Mouse (Mus musculus): ENCODE measurements around the gene Ppfibp1. TPM values are rescaled to one million over a fixed set of nuclear protein-coding genes. Genes with fewer than 3 reads are reported as not detected.

Gene Ppfibp1
- total and polyA plus RNA-seq, 2 experiments from 2014 or later: 39.5 to 43.0 TPM

GRCm38 (mm10) chr6:146847402-146847801 lies 40.9 kb upstream of the Ppfibp1 start:
- DNase-seq (ENCODE audit: low spot score) (no peak), ATAC-seq (ENCODE audit: insufficient read depth, low read depth) (no peak)
- no peak overlapping the region for H3K4me3 ChIP-seq (ENCODE audit: low read depth, low read length)
- H3K9ac ChIP-seq (replicated peaks; ENCODE audit: low read depth, low read length): no peak overlapping the region
- no peak overlapping the region for H3K4me2 ChIP-seq (ENCODE audit: low read depth, low read length)
- TF ChIP-seq EP300 (IDR thresholded peaks at IDR 0.05; ENCODE audit: low read depth) (no peak), CTCF (IDR thresholded peaks at IDR 0.05; ENCODE audit: low read depth) (no peak)
- no peaks in the 10 kb centered on the region for H3K9me3 ChIP-seq (replicated peaks; ENCODE audit: control insufficient read depth, low read length)
- no peak overlapping the region for H3K27ac ChIP-seq (ENCODE audit: low read depth)
- H3K4me1 ChIP-seq (ENCODE audit: control insufficient read depth, insufficient read depth): peaks cover 19% of the 10 kb centered on the region
- H3K36me3 ChIP-seq (replicated peaks; ENCODE audit: control insufficient read depth, insufficient read depth, low read length): no peaks in the 10 kb centered on the region
- no peaks in the 10 kb centered on the region for H3K27me3 ChIP-seq (ENCODE audit: control insufficient read depth, insufficient read depth, low read length)
- 92% methylated on average over 3 of the region's 3 CpGs for WGBS

GRCm38 (mm10) chr6:146848281-146848680 lies 40.0 kb upstream of the Ppfibp1 start:
- Histone ChIP-seq H3K4me2 (ENCODE audit: low read depth, low read length) (no peak overlapping the region), H3K9me3 (replicated peaks; ENCODE audit: control insufficient read depth, low read length) (no peaks in the 10 kb centered on the region), H3K4me1 (ENCODE audit: control insufficient read depth, insufficient read depth) (peaks cover 26% of the 10 kb centered on the region), H3K9ac (replicated peaks; ENCODE audit: low read depth, low read length) (no peak overlapping the region), H3K27me3 (ENCODE audit: control insufficient read depth, insufficient read depth, low read length) (no peaks in the 10 kb centered on the region), H3K36me3 (replicated peaks; ENCODE audit: control insufficient read depth, insufficient read depth, low read length) (no peaks in the 10 kb centered on the region), H3K27ac (ENCODE audit: low read depth) (no peak overlapping the region), H3K4me3 (ENCODE audit: low read depth, low read length) (no peak overlapping the region)
- 76% methylated on average over 3 of the region's 3 CpGs for WGBS
- no peak for ATAC-seq (ENCODE audit: insufficient read depth, low read depth)
- TF ChIP-seq CTCF (IDR thresholded peaks at IDR 0.05; ENCODE audit: low read depth) (no peak), EP300 (IDR thresholded peaks at IDR 0.05; ENCODE audit: low read depth) (no peak)
- no peak for DNase-seq (ENCODE audit: low spot score)

- no peak for ATAC-seq (ENCODE audit: insufficient read depth, low read depth)
- TF ChIP-seq CTCF (IDR thresholded peaks at IDR 0.05; ENCODE audit: low read depth): no peak
These were observed 38.2 kb upstream of the Ppfibp1 start, which contains the start of gene Smco2 for GRCm38 (mm10) chr6:146850050-146850449. Smco2 (plus strand) TSS chr6:146850104.

GRCm38 (mm10) chr6:146851916-146852315 lies 36.4 kb upstream of the Ppfibp1 start:
- Histone ChIP-seq H3K27me3 (ENCODE audit: control insufficient read depth, insufficient read depth, low read length) (no peaks in the 10 kb centered on the region), H3K36me3 (replicated peaks; ENCODE audit: control insufficient read depth, insufficient read depth, low read length) (no peaks in the 10 kb centered on the region), H3K9me3 (replicated peaks; ENCODE audit: control insufficient read depth, low read length) (no peaks in the 10 kb centered on the region), H3K27ac (ENCODE audit: low read depth) (no peak overlapping the region), H3K4me1 (ENCODE audit: control insufficient read depth, insufficient read depth) (peaks cover 12% of the 10 kb centered on the region), H3K4me3 (ENCODE audit: low read depth, low read length) (no peak overlapping the region), H3K4me2 (ENCODE audit: low read depth, low read length) (no peak overlapping the region), H3K9ac (replicated peaks; ENCODE audit: low read depth, low read length) (no peak overlapping the region)
- no peak for TF ChIP-seq CTCF (IDR thresholded peaks at IDR 0.05; ENCODE audit: low read depth)
- WGBS: 77% methylated on average over 3 of the region's 3 CpGs
- DNase-seq (ENCODE audit: low spot score) (no peak), ATAC-seq (ENCODE audit: insufficient read depth, low read depth) (no peak)

More at GRCm38 (mm10) chr6:146850050-146850449, 38.2 kb upstream of the Ppfibp1 start, which contains the start of gene Smco2:
- no peaks in the 10 kb centered on the region for H3K9me3 ChIP-seq (replicated peaks; ENCODE audit: control insufficient read depth, low read length)
- H3K9ac ChIP-seq (replicated peaks; ENCODE audit: low read depth, low read length): no peak within 1 kb of the TSS
- WGBS: 83% methylated on average over 4 of the region's 4 CpGs
- H3K27ac ChIP-seq (ENCODE audit: low read depth): no peak within 1 kb of the TSS
- DNase-seq (ENCODE audit: low spot score): no peak
- no peaks in the 10 kb centered on the region for H3K36me3 ChIP-seq (replicated peaks; ENCODE audit: control insufficient read depth, insufficient read depth, low read length)
- H3K4me1 ChIP-seq (ENCODE audit: control insufficient read depth, insufficient read depth): peaks cover 23% of the 10 kb centered on the region
- H3K27me3 ChIP-seq (ENCODE audit: control insufficient read depth, insufficient read depth, low read length): no peaks in the 10 kb centered on the region
- no peak within 1 kb of the TSS for H3K4me2 ChIP-seq (ENCODE audit: low read depth, low read length)
- H3K4me3 ChIP-seq (ENCODE audit: low read depth, low read length): no peak within 1 kb of the TSS

GRCm38 (mm10) chr6:146852739-146853138 lies 35.5 kb upstream of the Ppfibp1 start:
- Histone ChIP-seq H3K9ac (replicated peaks; ENCODE audit: low read depth, low read length) (no peak overlapping the region), H3K9me3 (replicated peaks; ENCODE audit: control insufficient read depth, low read length) (no peaks in the 10 kb centered on the region), H3K4me2 (ENCODE audit: low read depth, low read length) (no peak overlapping the region), H3K27ac (ENCODE audit: low read depth) (no peak overlapping the region), H3K27me3 (ENCODE audit: control insufficient read depth, insufficient read depth, low read length) (no peaks in the 10 kb centered on the region), H3K4me3 (ENCODE audit: low read depth, low read length) (no peak overlapping the region), H3K4me1 (ENCODE audit: control insufficient read depth, insufficient read depth) (peaks cover 19% of the 10 kb centered on the region), H3K36me3 (replicated peaks; ENCODE audit: control insufficient read depth, insufficient read depth, low read length) (no peaks in the 10 kb centered on the region)
- ATAC-seq (ENCODE audit: insufficient read depth, low read depth) (no peak), DNase-seq (ENCODE audit: low spot score) (no peak)
- TF ChIP-seq CTCF (IDR thresholded peaks at IDR 0.05; ENCODE audit: low read depth): no peak
- no peak for TF ChIP-seq EP300 (IDR thresholded peaks at IDR 0.05; ENCODE audit: low read depth)
- 52% methylated on average over 4 of the region's 4 CpGs for WGBS

- TF ChIP-seq EP300 (IDR thresholded peaks at IDR 0.05; ENCODE audit: low read depth) (no peak), CTCF (IDR thresholded peaks at IDR 0.05; ENCODE audit: low read depth) (no peak)
- Histone ChIP-seq H3K9ac (replicated peaks; ENCODE audit: low read depth, low read length) (no peak overlapping the region), H3K4me3 (ENCODE audit: low read depth, low read length) (no peak overlapping the region), H3K9me3 (replicated peaks; ENCODE audit: control insufficient read depth, low read length) (no peaks in the 10 kb centered on the region), H3K36me3 (replicated peaks; ENCODE audit: control insufficient read depth, insufficient read depth, low read length) (no peaks in the 10 kb centered on the region), H3K4me2 (ENCODE audit: low read depth, low read length) (no peak overlapping the region), H3K27ac (ENCODE audit: low read depth) (no peak overlapping the region), H3K4me1 (ENCODE audit: control insufficient read depth, insufficient read depth) (peaks cover 30% of the 10 kb centered on the region), H3K27me3 (ENCODE audit: control insufficient read depth, insufficient read depth, low read length) (no peaks in the 10 kb centered on the region)
- 95% methylated on average over 9 of the region's 9 CpGs for WGBS
- ATAC-seq (ENCODE audit: insufficient read depth, low read depth) (no peak), DNase-seq (ENCODE audit: low spot score) (no peak)
These were observed 33.1 kb upstream of the Ppfibp1 start for GRCm38 (mm10) chr6:146855185-146855584.

Measured in heart, postnatal 0 days (tissue).